Mouse (Mus musculus): ENCODE measurements around the gene Dennd2c. TPM values are rescaled to one million over a fixed set of nuclear protein-coding genes. Genes with fewer than 3 reads are reported as not detected.

Dennd2c gene
- polyA plus RNA-seq, 1 experiment, result 0.71 TPM

DNA sequence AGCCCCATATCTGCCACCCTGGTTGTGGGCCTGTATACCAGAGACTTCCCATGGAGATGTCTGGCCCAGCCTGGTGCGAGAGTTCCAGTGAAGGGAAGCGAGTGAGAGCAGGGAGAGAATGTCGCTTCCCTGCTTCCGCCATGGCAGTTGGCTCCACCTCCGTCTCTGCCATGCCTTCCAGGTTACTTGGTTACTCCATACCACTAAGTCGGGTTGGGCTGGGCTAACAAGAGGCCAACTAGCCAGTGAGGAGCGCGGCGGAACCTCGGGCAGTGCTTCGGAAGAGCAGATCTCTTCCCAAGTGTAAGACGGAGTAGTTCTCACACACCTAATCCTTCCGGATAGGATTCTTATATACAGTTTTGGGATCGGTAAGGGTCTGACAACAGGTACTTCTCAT lies 80.4 kb downstream of the Dennd2c start:
- TF ChIP-seq GATA1 (IDR thresholded peaks at IDR 0.05; ENCODE audit: low read length), result no peak

GRCm38 (mm10) chr3:103188451-103188850 lies 86.0 kb downstream of the Dennd2c start:
- no peak for TF ChIP-seq GATA1 (IDR thresholded peaks at IDR 0.05; ENCODE audit: low read length)

GRCm38 (mm10) chr3:103188856-103189255 lies 86.5 kb downstream of the Dennd2c start:
- no peak for TF ChIP-seq GATA1 (IDR thresholded peaks at IDR 0.05; ENCODE audit: low read length)

DNA sequence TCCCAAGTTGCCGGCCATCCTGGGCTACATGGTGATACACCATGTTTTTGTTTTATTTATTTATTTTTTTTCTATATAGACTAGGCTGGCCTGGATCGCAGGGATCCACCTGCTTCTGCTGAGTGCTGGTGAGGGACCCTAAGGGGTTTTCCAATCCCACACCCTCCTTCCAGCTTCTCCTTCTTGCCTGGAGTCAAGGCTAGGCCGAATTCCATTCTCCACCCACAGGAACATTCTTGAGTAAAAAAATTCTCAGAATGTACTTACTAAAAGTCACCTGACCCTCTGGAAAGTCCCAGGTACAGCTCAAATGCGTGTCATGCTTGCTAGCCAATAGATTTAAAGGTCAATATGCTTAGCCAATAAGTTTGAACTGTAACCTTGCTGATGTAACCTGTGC lies 89.8 kb downstream of the Dennd2c start:
- no peak for TF ChIP-seq GATA1 (IDR thresholded peaks at IDR 0.05; ENCODE audit: low read length)

GRCm38 (mm10) chr3:103193186-103193585 lies 90.8 kb downstream of the Dennd2c start:
- no peak for TF ChIP-seq GATA1 (IDR thresholded peaks at IDR 0.05; ENCODE audit: low read length)

DNA sequence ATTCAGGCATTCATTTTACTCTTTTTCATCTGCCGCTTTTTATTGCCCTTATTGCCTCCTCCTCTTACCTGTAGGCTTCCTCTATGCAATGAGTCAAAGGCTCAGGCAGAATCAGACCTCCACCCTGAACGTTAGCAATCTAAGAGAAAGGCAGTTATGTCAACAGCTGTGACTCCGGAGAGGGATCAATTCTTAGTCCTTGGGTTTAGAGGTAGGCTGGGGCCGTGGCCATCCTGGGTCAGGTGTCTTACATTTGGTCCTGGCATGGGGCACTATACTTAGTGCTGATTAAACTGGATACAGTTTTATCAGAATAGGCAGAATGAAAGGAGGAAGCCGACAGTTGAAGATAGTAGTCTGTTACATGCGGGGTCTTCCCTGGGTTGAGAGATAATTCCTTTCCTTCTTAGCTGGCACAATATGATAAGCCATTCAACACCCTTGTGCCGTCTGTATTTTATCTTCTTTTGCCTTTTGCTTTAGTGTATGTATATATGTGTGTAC lies 94.0 kb downstream of the Dennd2c start:
- TF ChIP-seq GATA1 (IDR thresholded peaks at IDR 0.05; ENCODE audit: low read length), result peak; percentile 91

DNA sequence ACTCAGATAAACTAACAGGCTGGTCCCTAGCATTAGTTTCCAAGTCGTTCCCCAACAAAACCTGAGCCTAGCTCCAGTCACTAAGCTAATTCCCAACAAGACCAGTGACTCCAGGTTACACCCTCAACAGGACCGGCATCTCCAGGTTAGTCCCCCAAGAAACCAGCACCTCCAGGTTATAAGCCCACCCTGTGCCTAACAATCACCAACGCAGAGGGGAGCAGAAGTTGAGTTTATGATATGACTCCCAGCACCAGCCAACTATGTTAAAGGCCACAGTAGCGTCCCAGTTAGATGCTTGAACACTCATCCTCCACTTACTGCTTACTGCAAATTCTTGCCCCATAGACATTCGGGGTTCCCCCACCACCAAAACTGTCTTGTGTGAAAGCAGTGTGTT lies 97.0 kb downstream of the Dennd2c start:
- no peak for TF ChIP-seq GATA1 (IDR thresholded peaks at IDR 0.05; ENCODE audit: low read length)

DNA sequence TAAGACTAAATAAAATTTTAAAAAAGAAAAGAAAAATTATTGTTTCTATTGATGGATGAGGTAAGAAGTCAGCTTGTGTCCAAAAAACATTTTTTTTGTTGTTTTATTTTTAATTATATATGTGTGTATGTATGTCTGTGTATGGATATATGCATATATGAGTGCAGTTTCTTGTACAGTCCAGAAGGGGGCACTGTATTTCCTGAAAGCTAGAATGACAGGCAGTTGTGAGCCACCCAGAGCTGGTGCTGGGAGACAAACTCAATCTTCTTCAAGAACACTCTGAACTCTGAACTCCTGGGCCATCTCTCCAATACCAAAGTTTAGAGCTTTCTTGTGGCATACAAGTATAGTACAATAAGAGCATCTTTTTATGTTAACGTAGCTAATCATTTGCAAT lies 101.2 kb downstream of the Dennd2c start:
- TF ChIP-seq GATA1 (IDR thresholded peaks at IDR 0.05; ENCODE audit: low read length), result no peak

- no peak for TF ChIP-seq GATA1 (IDR thresholded peaks at IDR 0.05; ENCODE audit: low read length)
Measured at GRCm38 (mm10) chr3:103204445-103204844, 102.0 kb downstream of the Dennd2c start.

GRCm38 (mm10) chr3:103206393-103206792 lies 104.0 kb downstream of the Dennd2c start:
- TF ChIP-seq GATA1 (IDR thresholded peaks at IDR 0.05; ENCODE audit: low read length), result no peak

DNA sequence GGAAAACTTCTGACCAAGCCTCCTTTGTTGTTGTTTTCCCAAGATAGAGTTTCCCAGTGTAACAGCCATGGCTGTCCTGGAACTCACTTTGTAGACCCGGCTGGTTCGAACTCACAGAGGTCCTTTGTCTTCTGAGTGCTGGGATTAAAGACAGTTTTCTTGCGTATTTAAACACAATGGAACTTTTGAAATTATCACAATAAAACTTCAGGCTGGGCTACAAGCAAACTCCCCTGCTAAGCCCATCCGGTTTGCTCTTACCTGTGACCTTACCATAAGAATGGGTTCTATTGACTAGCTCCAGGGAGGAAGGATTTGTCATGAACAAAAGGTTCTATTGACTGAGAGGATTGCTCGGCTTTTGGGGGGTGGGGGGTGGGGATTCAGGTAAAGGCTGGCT lies 105.3 kb downstream of the Dennd2c start:
- TF ChIP-seq GATA1 (IDR thresholded peaks at IDR 0.05; ENCODE audit: low read length), result no peak

DNA sequence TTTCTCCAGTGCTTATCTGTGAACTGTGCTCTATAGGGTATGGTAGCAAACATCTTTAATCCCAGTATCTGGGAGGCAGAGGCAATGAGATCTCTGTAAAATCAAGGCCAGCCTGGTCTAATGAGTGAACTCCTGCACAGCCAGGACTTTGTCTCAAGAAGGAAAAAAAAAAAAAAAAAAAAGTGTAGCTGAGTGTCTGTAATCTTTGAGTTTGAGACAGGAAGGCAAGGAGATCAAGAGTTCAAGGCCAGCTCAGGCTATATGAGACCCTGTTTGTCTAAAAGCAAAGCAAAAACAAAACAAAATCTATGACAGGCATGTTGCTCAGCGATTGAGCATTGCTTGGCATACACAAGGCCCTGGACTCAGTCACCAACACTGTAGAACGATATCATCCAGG lies 105.8 kb downstream of the Dennd2c start:
- no peak for TF ChIP-seq GATA1 (IDR thresholded peaks at IDR 0.05; ENCODE audit: low read length)

- no peak for TF ChIP-seq GATA1 (IDR thresholded peaks at IDR 0.05; ENCODE audit: low read length)
Measured at GRCm38 (mm10) chr3:103211101-103211500, 108.7 kb downstream of the Dennd2c start.

DNA sequence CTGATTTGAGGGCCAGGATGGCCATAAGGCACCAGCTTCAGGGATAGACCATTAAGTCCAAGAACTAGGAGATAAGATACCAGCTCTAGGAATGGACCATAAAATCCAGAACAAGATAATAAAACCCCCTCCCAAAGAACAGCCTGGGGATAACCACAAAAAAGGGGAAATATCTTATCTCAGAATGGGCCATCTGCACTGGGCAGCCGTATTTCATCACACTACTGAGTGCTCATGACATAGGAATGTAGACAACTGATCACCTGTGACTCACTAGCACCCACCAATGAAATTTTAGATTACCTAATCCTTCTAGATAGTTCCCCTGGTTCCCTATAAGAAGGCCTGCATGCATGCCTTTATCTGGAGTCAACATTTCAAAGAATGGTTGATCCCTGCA lies 109.7 kb downstream of the Dennd2c start:
- peak; percentile 66 for TF ChIP-seq GATA1 (IDR thresholded peaks at IDR 0.05; ENCODE audit: low read length)

GRCm38 (mm10) chr3:103213537-103213936 lies 111.1 kb downstream of the Dennd2c start:
- TF ChIP-seq GATA1 (IDR thresholded peaks at IDR 0.05; ENCODE audit: low read length), result no peak

GRCm38 (mm10) chr3:103214593-103215285 lies 112.3 kb downstream of the Dennd2c start:
- TF ChIP-seq GATA1 (IDR thresholded peaks at IDR 0.05; ENCODE audit: low read length), result no peak

Other genes starting within 250 kb of the Dennd2c start
- not detected in 2 replicates for gene Sycp1, start 166.5 kb upstream of the Dennd2c start, polyA plus RNA-seq (2012)
- not detected in 2 replicates for gene Nr1h5, start 138.5 kb upstream of the Dennd2c start, polyA plus RNA-seq (2012)
- 3.6 and 4.3 TPM in 2 replicates for gene Sike1, start 106.9 kb upstream of the Dennd2c start, polyA plus RNA-seq (2012)
- gene Csde1, start 82.2 kb upstream of the Dennd2c start, polyA plus RNA-seq (2012), result 4.5 and 7.9 TPM in 2 replicates
- 3.0 and 3.7 TPM in 2 replicates for gene Nras, start 44.3 kb upstream of the Dennd2c start, polyA plus RNA-seq (2012)
- gene Ampd1, start 28.6 kb upstream of the Dennd2c start, polyA plus RNA-seq (2012), result not detected in 2 replicates
- gene Bcas2, start 69.1 kb downstream of the Dennd2c start, polyA plus RNA-seq (2012), result 135 and 210 TPM in 2 replicates
- gene Trim33, start 176.7 kb downstream of the Dennd2c start, polyA plus RNA-seq (2012), result 6.4 and 8.0 TPM in 2 replicates

All from G1E-ER4 (cell line).